Mouse (Mus musculus) stomach, embryonic 16.5 days (tissue): ENCODE data around the gene Pid1. TPM values are rescaled to one million over a fixed set of nuclear protein-coding genes. Genes with fewer than 3 reads are reported as not detected.

ENCODE experiments used
- ATAC-seq: fragments of 200-750 bp; cut with Nextera tagmentation; 2 replicates; pipeline ENCODE4 v1.8.0; 2017; ENCODE audit warnings: moderate number of reproducible peaks, moderate TSS enrichment; ENCODE audit not compliant: insufficient read depth, low FRiP score
- H3K27ac ChIP-seq: fragments of 300-500 bp; sonication (generic); 2 replicates; pipeline ENCODE4 v1.5.1; 2014; ENCODE audit warnings: low read length
- H3K27me3 ChIP-seq: fragments of 300-500 bp; sonication (generic); 2 replicates; pipeline ENCODE4 v1.6.1; 2014; ENCODE audit warnings: low read length, control low read depth, mixed read lengths; ENCODE audit not compliant: control insufficient read depth, insufficient read depth
- H3K36me3 ChIP-seq: fragments of 300-500 bp; sonication (generic); 2 replicates; pipeline ENCODE4 v1.6.1; 2014; ENCODE audit warnings: low read length; ENCODE audit not compliant: control insufficient read depth, insufficient read depth
- H3K4me1 ChIP-seq: fragments of 300-500 bp; sonication (generic); 2 replicates; pipeline ENCODE4 v1.6.1; 2014; ENCODE audit warnings: low read length, control low read depth, mixed read lengths; ENCODE audit not compliant: control insufficient read depth, insufficient read depth
- H3K4me2 ChIP-seq: fragments of 300-500 bp; sonication (generic); 2 replicates; pipeline ENCODE4 v1.6.1; 2014; ENCODE audit warnings: low read depth, low read length, mixed read lengths
- H3K4me3 ChIP-seq: fragments of 300-500 bp; sonication (generic); replicated peaks from 2 replicates; pipeline ENCODE4 v1.5.1; 2014; ENCODE audit warnings: mild to moderate bottlenecking, low read length
- H3K9ac ChIP-seq: fragments of 300-500 bp; sonication (generic); 2 replicates; pipeline ENCODE4 v1.6.1; 2014; ENCODE audit warnings: low read length
- H3K9me3 ChIP-seq: fragments of 300-500 bp; sonication (generic); replicated peaks from 2 replicates; pipeline ENCODE4 v1.6.1; 2016; ENCODE audit warnings: low read length, control low read depth; ENCODE audit not compliant: control insufficient read depth
- WGBS: fragments of 180-500 bp; shearing (Covaris S2); extraction: QIAGEN DNeasy Blood & Tissue Kit; methylation state at CpG from one replicate; pipeline ENCODE4 v1.1.7; 2014; 5-methylcytosine and 5-hydroxymethylcytosine counted together
- polyA plus RNA-seq: library from polyadenylated mRNA; unstranded; fragments of >200 nt; fragmentation: Nextera tagmentation; extraction: Ambion mirVana; gene quantifications from 2 replicates; pipeline ENCODE4 v1.2.1, GENCODE M21; 2015

Pid1 gene
- polyA plus RNA-seq, 1 experiment from 2014 or later, result 21.9 TPM

- Histone ChIP-seq H3K36me3 (no peaks in the 10 kb centered on the region), H3K4me2 (no peak overlapping the region), H3K27me3 (no peaks in the 10 kb centered on the region), H3K4me3 (no peak overlapping the region), H3K27ac (no peak overlapping the region), H3K9ac (no peak overlapping the region), H3K9me3 (no peaks in the 10 kb centered on the region), H3K4me1 (no peaks in the 10 kb centered on the region)
- 64% methylated on average over 3 of the region's 3 CpGs for WGBS
- no peak for ATAC-seq
Observed at GRCm38 (mm10) chr1:84396787-84397186, 32.8 kb upstream of the Pid1 start.

GRCm38 (mm10) chr1:84395928-84396327 is 31.9 kb upstream of the Pid1 start:
- H3K36me3 ChIP-seq, result no peaks in the 10 kb centered on the region
- no peak overlapping the region for H3K4me3 ChIP-seq
- H3K4me2 ChIP-seq, result no peak overlapping the region
- no peaks in the 10 kb centered on the region for H3K9me3 ChIP-seq
- WGBS, result 66% methylated on average over 8 of the region's 8 CpGs
- no peak overlapping the region for H3K27ac ChIP-seq
- H3K9ac ChIP-seq, result no peak overlapping the region
- ATAC-seq, result no peak
- H3K4me1 ChIP-seq, result no peaks in the 10 kb centered on the region
- no peaks in the 10 kb centered on the region for H3K27me3 ChIP-seq

- ATAC-seq, result no peak
- no peaks in the 10 kb centered on the region for H3K4me1 ChIP-seq
- H3K9ac ChIP-seq, result no peak overlapping the region
- H3K36me3 ChIP-seq, result no peaks in the 10 kb centered on the region
- WGBS, result 89% methylated on average over 4 of the region's 4 CpGs
- no peak overlapping the region for H3K4me2 ChIP-seq
- no peaks in the 10 kb centered on the region for H3K9me3 ChIP-seq
- no peak overlapping the region for H3K27ac ChIP-seq
- no peaks in the 10 kb centered on the region for H3K27me3 ChIP-seq
- H3K4me3 ChIP-seq, result no peak overlapping the region
Observed at GRCm38 (mm10) chr1:84390961-84391360, 27.0 kb upstream of the Pid1 start.

GRCm38 (mm10) chr1:84387616-84388015 is 23.6 kb upstream of the Pid1 start:
- ATAC-seq, result no peak
- H3K4me2 ChIP-seq, result no peak overlapping the region
- H3K4me1 ChIP-seq, result no peaks in the 10 kb centered on the region
- WGBS, result 64% methylated on average over 4 of the region's 4 CpGs
- H3K9ac ChIP-seq, result no peak overlapping the region
- no peak overlapping the region for H3K4me3 ChIP-seq
- H3K27me3 ChIP-seq, result no peaks in the 10 kb centered on the region
- H3K36me3 ChIP-seq, result no peaks in the 10 kb centered on the region
- no peak overlapping the region for H3K27ac ChIP-seq
- no peaks in the 10 kb centered on the region for H3K9me3 ChIP-seq

- Histone ChIP-seq H3K4me1 (no peaks in the 10 kb centered on the region), H3K36me3 (no peaks in the 10 kb centered on the region), H3K27me3 (no peaks in the 10 kb centered on the region), H3K9me3 (no peaks in the 10 kb centered on the region), H3K9ac (no peak overlapping the region), H3K4me2 (no peak overlapping the region), H3K4me3 (no peak overlapping the region), H3K27ac (no peak overlapping the region)
- ATAC-seq, result no peak
- 64% methylated on average over 8 of the region's 8 CpGs for whole genome bisulfite sequencing
Observed at GRCm38 (mm10) chr1:84386481-84387146, 22.6 kb upstream of the Pid1 start.

DNA sequence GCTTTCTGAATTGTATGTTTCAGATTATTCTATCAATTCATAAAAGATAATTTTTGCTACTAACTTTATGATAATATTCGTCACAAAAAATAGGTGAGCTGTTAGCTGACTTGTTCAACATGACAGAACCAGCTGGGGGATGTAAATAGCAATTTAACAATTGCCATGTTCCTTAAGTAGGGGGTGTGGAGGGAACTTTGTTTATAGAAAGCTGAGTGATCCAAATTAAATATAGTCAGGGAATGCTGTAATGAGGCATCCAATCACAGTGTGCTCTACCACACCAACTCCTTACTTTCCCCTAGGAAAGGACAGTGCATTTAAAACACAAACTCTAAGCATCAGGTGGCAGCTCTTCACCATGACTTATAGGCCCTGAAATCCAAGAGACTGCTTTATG is 18.7 kb upstream of the Pid1 start:
- Histone ChIP-seq H3K4me2 (no peak overlapping the region), H3K9me3 (no peaks in the 10 kb centered on the region), H3K4me1 (no peaks in the 10 kb centered on the region), H3K27ac (no peak overlapping the region), H3K27me3 (no peaks in the 10 kb centered on the region), H3K9ac (no peak overlapping the region), H3K4me3 (no peak overlapping the region), H3K36me3 (no peaks in the 10 kb centered on the region)
- WGBS, result 66% methylated on average over 1 of the region's 1 CpGs
- ATAC-seq, result no peak

DNA sequence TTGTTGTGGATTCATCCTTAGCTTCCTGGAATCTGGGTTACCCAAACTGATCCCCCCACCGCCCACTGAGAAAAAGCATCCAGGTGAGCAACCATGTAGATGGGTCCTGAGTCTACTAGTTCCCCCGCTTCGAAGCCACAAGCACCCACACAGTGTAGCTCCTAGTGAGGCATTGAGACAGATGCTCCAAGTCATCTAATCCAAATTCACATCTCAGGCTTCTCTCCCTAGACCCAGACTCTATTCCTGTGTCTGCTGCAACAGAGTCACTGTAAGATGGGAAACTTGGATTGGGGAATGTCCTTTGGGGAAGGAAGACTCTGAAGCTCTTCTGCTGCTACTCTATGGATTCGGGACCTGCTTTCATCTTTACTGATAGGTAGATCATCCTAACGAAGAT is 18.1 kb upstream of the Pid1 start:
- Histone ChIP-seq H3K27me3 (no peaks in the 10 kb centered on the region), H3K27ac (no peak overlapping the region), H3K4me2 (no peak overlapping the region), H3K4me3 (no peak overlapping the region), H3K4me1 (no peaks in the 10 kb centered on the region), H3K9ac (no peak overlapping the region), H3K36me3 (no peaks in the 10 kb centered on the region), H3K9me3 (no peaks in the 10 kb centered on the region)
- WGBS, result 86% methylated on average over 5 of the region's 5 CpGs
- no peak for ATAC-seq

GRCm38 (mm10) chr1:84380895-84381294 is 16.9 kb upstream of the Pid1 start:
- H3K9ac ChIP-seq, result no peak overlapping the region
- no peaks in the 10 kb centered on the region for H3K36me3 ChIP-seq
- no peak overlapping the region for H3K27ac ChIP-seq
- no peak for ATAC-seq
- H3K4me3 ChIP-seq, result no peak overlapping the region
- no peaks in the 10 kb centered on the region for H3K27me3 ChIP-seq
- no peaks in the 10 kb centered on the region for H3K9me3 ChIP-seq
- H3K4me1 ChIP-seq, result no peaks in the 10 kb centered on the region
- no peak overlapping the region for H3K4me2 ChIP-seq
- 85% methylated on average over 3 of the region's 3 CpGs for WGBS

GRCm38 (mm10) chr1:84367733-84368132 is 3.8 kb upstream of the Pid1 start:
- H3K27ac ChIP-seq, result no peak overlapping the region
- no peaks in the 10 kb centered on the region for H3K4me1 ChIP-seq
- H3K9ac ChIP-seq, result no peak overlapping the region
- H3K9me3 ChIP-seq, result no peaks in the 10 kb centered on the region
- H3K36me3 ChIP-seq, result no peaks in the 10 kb centered on the region
- no peaks in the 10 kb centered on the region for H3K27me3 ChIP-seq
- H3K4me2 ChIP-seq, result no peak overlapping the region
- no peak overlapping the region for H3K4me3 ChIP-seq
- no peak for ATAC-seq
- WGBS, result 65% methylated on average over 3 of the region's 3 CpGs
